Mouse (Mus musculus) megakaryocyte-erythroid progenitor cell, adult 5 weeks (primary cell): ENCODE results near the gene Uts2b. TPM values are rescaled to one million over a fixed set of nuclear protein-coding genes. Genes with fewer than 3 reads are reported as not detected.

Experiments used
- polyA plus RNA-seq: library from polyadenylated mRNA; stranded (reverse); fragments of >175 nt; gene quantifications from 2 replicates; pipeline ENCODE4 v1.2.3, GENCODE M21; 2012

The Uts2b gene
- not detected in 2 replicates for polyA plus RNA-seq

DNA sequence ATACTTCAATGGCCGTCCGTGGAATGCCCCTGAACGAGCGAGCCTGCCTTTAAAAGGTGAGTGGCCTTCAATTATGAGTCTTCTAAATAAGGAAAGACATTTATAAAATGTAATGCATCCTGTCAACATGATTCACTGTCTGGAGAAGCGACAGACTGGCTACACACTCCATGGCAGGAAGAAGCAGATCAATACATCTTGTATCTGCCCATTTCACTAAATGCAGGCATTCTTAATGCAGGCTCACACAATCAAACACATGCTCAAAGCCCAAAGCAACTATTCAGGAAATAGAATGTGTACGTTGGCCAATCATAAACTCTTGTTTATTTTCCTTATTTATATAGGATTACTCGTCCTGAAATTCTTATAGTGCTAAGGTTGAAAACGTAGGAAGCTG lies at the start of gene Uts2b:
Gene Uts2b, minus strand, starts transcription at position 49 of the 400 bp plus-strand sequence.

DNA sequence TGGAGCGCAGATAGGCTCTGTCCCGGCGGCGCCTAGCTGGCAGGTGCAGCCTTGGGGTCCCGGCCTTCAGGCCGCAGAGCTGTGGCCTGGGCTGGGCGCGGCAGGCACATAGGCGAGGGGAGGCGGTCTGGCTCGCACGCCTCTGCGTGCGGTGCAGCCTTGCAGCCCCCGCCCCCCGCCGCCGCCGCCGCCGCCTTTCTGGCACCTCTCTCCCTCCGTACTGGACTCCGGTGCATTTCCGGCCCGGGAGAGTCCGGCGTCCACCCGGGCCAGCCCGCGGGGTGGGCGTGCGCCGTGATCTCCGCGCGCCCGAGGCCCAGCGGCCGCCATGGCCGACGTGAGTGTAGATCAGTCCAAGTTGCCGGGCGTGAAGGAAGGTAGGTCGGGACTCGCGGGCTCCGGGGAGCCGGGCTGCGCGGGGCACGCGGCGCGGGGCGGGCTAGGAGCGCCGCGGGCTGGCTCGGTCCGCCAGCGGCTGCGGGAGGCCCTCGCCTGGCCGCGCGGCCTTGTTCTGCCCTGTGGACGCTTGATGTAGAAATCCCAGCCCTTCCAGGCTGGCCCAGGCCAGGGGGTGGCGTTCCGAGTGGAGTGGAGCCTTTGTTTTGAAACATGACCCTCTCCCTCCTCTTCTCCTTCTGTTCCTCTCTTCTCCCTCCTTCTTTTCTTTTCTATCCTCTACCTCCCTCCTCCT lies 18.9 kb upstream of the Uts2b start, which contains the start of gene Ccdc50:
Gene Ccdc50, plus strand, starts transcription at position 109 of the 691 bp plus-strand sequence.

DNA sequence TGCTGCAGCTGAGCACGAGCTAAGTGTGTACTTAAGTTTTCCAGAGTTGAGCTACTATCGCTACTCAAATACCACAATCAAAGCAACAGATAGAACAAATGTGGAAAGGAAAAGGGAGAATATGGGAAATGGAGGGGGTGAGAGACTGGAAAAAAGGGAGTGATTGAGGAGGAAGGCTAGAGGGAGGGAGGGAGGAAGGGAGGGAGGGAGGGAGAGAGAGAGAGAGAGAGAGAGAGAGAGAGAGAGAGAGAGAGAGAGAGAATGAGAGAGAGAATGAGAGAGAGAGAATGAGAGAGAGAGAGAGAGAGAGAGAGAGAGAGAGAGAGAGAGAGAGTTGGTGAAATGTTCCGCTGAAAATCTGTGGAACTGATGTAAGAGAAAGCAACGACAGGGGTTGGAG lies 62.9 kb downstream of the Uts2b start, which contains the start of gene Ostn:
Gene Ostn, plus strand, starts transcription at position 301 of the 400 bp plus-strand sequence.

Other genes with a start within 250 kb of the Uts2b start
- not detected in 2 replicates for gene Ostn, start 62.8 kb downstream of the Uts2b start, polyA plus RNA-seq
- gene Ccdc50, start 18.6 kb upstream of the Uts2b start, polyA plus RNA-seq: 21.5 TPM in 2 replicates